Mouse (Mus musculus): ENCODE data around the gene Arpc1b. TPM values are rescaled to one million over a fixed set of nuclear protein-coding genes. Genes with fewer than 3 reads are reported as not detected.

The Arpc1b gene
- 100 to 1,000 TPM; 496 to 499 TPM for total RNA-seq (2023)

GRCm38 (mm10) chr5:145114071-145114605, at the start of gene Arpc1b:
Gene Arpc1b (plus strand): TSS chr5:145114215.

GRCm38 (mm10) chr5:145083632-145084451, 30.2 kb upstream of the Arpc1b start, which contains the start of the genes Arpc1a and Kpna7:
Gene Arpc1a (plus strand): TSS chr5:145083830.
Gene Kpna7 (minus strand): TSS chr5:145084030.

DNA sequence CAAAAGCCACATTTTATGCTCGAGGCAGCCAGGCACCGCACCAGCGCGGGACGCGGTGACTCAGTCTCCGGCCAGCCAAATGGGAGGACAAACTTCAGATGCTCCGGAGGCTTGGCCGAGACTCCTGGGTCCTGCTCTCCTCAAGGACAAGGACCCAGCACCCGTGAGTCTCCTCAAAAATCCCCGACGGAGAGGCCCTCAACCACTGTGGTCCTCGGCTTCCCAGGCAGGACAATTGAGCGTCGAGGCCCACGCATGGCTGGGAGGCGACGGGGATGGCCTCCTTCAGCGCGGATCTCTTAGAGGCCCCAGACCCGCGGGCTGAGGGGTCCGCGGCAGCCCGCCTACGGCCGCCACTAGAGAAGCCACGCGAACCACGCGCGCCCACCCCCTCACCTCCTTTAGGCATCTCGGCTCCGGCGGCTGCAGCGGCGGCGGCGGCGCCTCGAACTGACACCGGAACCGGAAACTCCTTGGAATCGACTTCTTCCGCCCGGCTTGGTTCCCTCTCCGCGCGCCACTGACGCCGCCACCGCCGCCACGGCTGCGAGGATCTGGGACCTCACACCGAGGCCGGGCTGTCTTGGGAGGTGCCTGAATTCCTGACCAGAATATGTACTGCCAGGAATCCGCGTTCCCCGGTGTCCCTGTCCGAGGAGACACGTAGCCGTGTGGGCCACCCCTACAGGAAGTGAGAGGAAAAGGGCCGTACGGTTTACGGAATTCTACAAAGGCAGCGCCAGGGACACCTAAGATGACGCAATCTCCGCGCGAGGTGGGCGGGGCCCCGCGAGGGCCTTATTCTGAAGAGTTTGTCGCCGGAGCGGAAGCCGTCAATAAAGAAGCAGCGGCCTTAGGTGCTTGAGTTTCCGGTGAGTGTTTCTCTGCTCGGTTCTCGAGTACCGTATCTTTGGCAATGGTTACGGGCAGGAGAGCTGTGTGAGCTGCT, 25.8 kb downstream of the Arpc1b start, which contains the start of the genes Pdap1 and Bud31:
TSS of gene Pdap1 (minus strand) at position 668 of the 949 bp plus-strand sequence.
TSS of gene Bud31 (plus strand) at position 792 of the 949 bp plus-strand sequence.

DNA sequence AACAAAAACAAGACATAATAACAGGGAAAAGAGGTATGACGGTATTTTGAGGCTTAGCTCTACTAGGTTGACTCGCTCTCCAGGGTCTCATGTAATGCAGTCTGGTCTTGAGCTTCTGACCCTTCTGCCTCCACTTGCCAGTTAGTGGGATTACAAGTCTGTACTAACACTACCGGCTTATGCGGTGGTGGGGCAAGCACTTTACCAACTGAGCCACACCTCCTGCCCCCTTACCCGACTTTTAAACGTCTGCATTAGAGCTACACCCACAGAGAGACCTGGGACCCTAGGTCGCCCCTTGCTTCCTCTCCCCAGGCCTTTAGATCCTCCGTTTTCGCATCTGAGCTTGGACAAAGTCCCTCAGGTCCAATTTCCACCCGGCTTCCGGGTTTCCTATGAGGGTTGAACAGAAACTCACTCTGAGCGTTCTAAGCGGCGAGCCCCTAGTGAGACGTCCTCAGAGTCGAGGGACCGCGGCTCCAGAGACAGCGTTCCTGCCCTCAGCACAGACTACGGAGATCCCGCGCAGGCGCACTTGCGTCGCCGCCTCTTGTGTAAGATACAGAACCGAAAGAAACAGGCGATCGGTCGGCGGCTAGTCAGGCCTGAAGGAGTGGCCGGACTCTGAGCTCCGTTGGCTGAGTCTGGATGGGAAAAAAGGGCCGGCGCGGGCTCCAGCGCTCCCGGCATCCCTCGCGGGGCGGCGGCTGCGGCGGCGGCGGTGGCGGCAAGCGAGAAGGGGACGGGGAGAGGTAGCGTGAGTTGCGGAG, 52.7 kb downstream of the Arpc1b start, which contains the start of the genes Ptcd1 and Cpsf4:
TSS of gene Ptcd1 (minus strand) at position 573 of the 770 bp plus-strand sequence.
TSS of gene Cpsf4 (plus strand) at position 678 of the 770 bp plus-strand sequence.

Other genes with a start within 250 kb of the Arpc1b start
- 10 to 100 TPM; 21.5 to 25.2 TPM for gene Smurf1, start 148.4 kb upstream of the Arpc1b start, total RNA-seq (2023)
- not detected for gene Gm4871, start 81.5 kb upstream of the Arpc1b start, total RNA-seq (2023)
- not detected for gene 1700018F24Rik, start 71.2 kb upstream of the Arpc1b start, total RNA-seq (2023)
- gene Arpc1a, start 30.4 kb upstream of the Arpc1b start, total RNA-seq (2023), result 10 to 100 TPM; 92.3 to 99.4 TPM
- not detected for gene Kpna7, start 30.2 kb upstream of the Arpc1b start, total RNA-seq (2023)
- 10 to 100 TPM; 48.3 to 56.8 TPM for gene Pdap1, start 26.0 kb downstream of the Arpc1b start, total RNA-seq (2023)
- gene Bud31, start 26.1 kb downstream of the Arpc1b start, total RNA-seq (2023), result 100 to 1,000 TPM; 196 to 197 TPM
- gene Ptcd1, start 52.9 kb downstream of the Arpc1b start, total RNA-seq (2023), result 10 to 100 TPM; 22.1 to 23.9 TPM
- 10 to 100 TPM; 41.5 to 43.8 TPM for gene Cpsf4, start 53.0 kb downstream of the Arpc1b start, total RNA-seq (2023)
- gene Atp5j2, start 77.8 kb downstream of the Arpc1b start, total RNA-seq (2023), result 100 to 1,000 TPM; 114 to 135 TPM
- gene Zkscan14, start 87.7 kb downstream of the Arpc1b start, total RNA-seq (2023), result 10 to 100 TPM; 34.9 TPM
- 1 to 10 TPM; 9.5 to 9.9 TPM for gene Zkscan5, start 90.3 kb downstream of the Arpc1b start, total RNA-seq (2023)
- gene Zfp655, start 117.5 kb downstream of the Arpc1b start, total RNA-seq (2023), result 10 to 100 TPM; 68.3 to 74.0 TPM
- gene Zscan25, start 166.3 kb downstream of the Arpc1b start, total RNA-seq (2023), result 10 to 100 TPM; 29.1 to 31.5 TPM
- not detected for gene Cyp3a57, start 231.1 kb downstream of the Arpc1b start, total RNA-seq (2023)

Data from B cell, adult 67 days (primary cell).